Comparison of ENCODE assay signal across 22 mouse cellular contexts in genomic region chr13:41897481-41898317, GRCm38 (mm10). TPM values are rescaled to one million over a fixed set of nuclear protein-coding genes. Genes with fewer than 3 reads are reported as not detected.
"Had no signal": no experiment of that assay in that cellular context is flagged by ENCODE, and none has a peak within 500 bp of the region (broad histone marks: within the 10 kb centered on the region; RNA-seq: fewer than 3 reads in every experiment).

No protein-coding gene starts in this region.

- H3K4me1 ChIP-seq: midbrain, embryonic 10.5 days; midbrain, embryonic 12.5 days; neural tube, embryonic 12.5 days; stomach, embryonic 15.5 days had no signal

- H3K9me3 ChIP-seq: lung, embryonic 15.5 days; midbrain, embryonic 10.5 days; midbrain, embryonic 12.5 days; neural tube, embryonic 12.5 days; stomach, embryonic 15.5 days had no signal

- DNase-seq: liver, postnatal 0 days; lung, adult 2 months; lung, postnatal 14 days; lung, postnatal 4 days; midbrain, embryonic 14.5 days; retina, postnatal 1 day; right cerebral cortex, adult 18-20 months; right cerebral cortex, postnatal 25 days; right cerebral cortex, postnatal 4 days; spleen, adult 18-20 months; thymus, adult 2 months; thymus, postnatal 25 days; thymus, postnatal 4 days had no signal

- ATAC-seq: liver, postnatal 0 days; lung, postnatal 0 days; midbrain, embryonic 16.5 days had no signal

- H3K36me3 ChIP-seq: lung, embryonic 15.5 days; midbrain, embryonic 10.5 days; midbrain, embryonic 12.5 days; neural tube, embryonic 12.5 days; stomach, embryonic 15.5 days had no signal

- H3K27me3 ChIP-seq: lung, embryonic 15.5 days; midbrain, embryonic 12.5 days; neural tube, embryonic 12.5 days; stomach, embryonic 15.5 days had no signal

- H3K4me3 ChIP-seq: lung, embryonic 15.5 days; midbrain, embryonic 10.5 days; midbrain, embryonic 12.5 days; neural tube, embryonic 12.5 days; stomach, embryonic 15.5 days had no signal

- H3K27ac ChIP-seq: lung, embryonic 15.5 days; midbrain, embryonic 10.5 days; midbrain, embryonic 12.5 days; neural tube, embryonic 12.5 days; stomach, embryonic 15.5 days; stomach, postnatal 0 days had no signal

RNA-seq across cellular contexts. Expression of gene Adtrp, which starts 50.2 kb away (rescaled TPM):
- total RNA-seq: megakaryocyte-erythroid progenitor cell, adult 5-6 weeks had no signal
- polyA plus RNA-seq: midbrain, embryonic 10.5 days; midbrain, embryonic 12.5 days; midbrain, embryonic 14.5 days; midbrain, embryonic 16.5 days had no signal
